Mouse (Mus musculus): ENCODE measurements around the gene 4930539E08Rik.

The 4930539E08Rik gene

GRCm38 (mm10) chr17:28915060-28915628, at the start of gene 4930539E08Rik:
Gene 4930539E08Rik (minus strand): TSS chr17:28915324.
- DNase-seq: no peak

DNA sequence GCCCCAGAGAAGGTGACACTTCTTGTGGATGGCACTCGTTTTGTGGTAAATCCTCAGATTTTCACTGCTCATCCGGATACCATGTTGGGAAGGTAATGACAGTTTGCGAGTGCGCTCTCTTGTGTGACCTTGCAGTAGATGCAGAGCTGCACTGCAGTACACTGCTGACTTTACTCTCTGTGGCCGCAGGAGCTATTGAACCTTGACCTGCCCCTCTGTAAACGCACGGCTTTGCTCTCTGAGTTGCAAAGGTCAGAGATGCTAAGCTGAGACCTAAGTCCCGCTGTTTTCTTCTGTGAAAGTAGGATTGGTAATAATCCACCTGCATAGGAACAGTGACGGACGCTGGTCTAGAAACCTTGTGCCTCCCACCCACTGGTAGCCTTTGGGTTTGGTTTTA, 46.5 kb upstream of the 4930539E08Rik start:
- no peak for DNase-seq

DNA sequence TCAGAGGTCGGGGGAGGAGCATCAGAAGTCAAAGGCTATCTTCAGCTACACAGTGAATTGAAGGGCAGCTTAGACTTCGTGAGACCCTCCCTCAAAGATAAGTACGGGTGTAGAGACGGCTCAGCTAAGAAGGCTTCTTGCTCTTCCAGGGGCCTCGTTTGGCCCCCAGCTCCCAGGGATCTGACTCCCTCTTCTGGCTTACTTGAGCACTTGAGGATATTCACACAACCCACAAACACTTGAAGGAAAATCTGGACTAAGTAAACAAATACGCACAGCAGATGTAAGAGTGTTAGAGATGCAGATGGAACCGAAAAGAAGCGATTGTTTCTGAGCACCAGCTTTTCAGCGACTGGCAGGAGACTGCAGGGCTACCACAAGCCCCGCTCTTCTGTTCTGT, 45.5 kb upstream of the 4930539E08Rik start:
- no peak for DNase-seq

GRCm38 (mm10) chr17:28954416-28954815, 39.3 kb upstream of the 4930539E08Rik start:
- no peak for DNase-seq

GRCm38 (mm10) chr17:28953251-28953650, 38.1 kb upstream of the 4930539E08Rik start:
- DNase-seq: no peak

- DNase-seq: peak; percentile 95
Observed at GRCm38 (mm10) chr17:28951831-28952799, 37.0 kb upstream of the 4930539E08Rik start, which contains the start of gene Kctd20. Gene Kctd20 (plus strand): TSS chr17:28951950.

- DNase-seq: no peak
Observed at GRCm38 (mm10) chr17:28950751-28951150, 35.6 kb upstream of the 4930539E08Rik start.

- DNase-seq: no peak
Observed at GRCm38 (mm10) chr17:28948661-28949060, 33.5 kb upstream of the 4930539E08Rik start.

GRCm38 (mm10) chr17:28947011-28947939, 32.2 kb upstream of the 4930539E08Rik start:
- DNase-seq: no peak

DNA sequence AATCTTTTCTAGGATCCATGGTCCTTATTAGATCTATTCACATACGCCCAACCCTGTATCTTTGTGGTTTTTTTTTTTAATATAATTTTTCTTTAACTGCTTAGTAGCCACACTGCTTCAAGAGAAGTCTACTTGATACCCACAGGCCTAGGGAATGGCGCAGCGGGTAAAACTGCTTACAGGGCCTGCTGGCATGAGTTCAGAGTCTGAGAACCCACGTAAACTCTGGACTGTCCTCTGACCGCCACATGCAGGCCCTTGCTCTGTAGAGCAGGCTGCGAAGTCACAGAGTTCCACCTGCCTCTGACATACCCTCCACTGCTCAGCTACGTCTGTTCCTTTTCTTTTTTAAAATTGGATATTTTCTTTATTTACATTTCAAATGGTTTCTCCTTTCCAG, 29.4 kb upstream of the 4930539E08Rik start:
- DNase-seq: no peak

GRCm38 (mm10) chr17:28943740-28944139, 28.6 kb upstream of the 4930539E08Rik start, which contains the start of gene Pxt1:
Gene Pxt1 (minus strand): TSS chr17:28943840.
- DNase-seq: no peak

DNA sequence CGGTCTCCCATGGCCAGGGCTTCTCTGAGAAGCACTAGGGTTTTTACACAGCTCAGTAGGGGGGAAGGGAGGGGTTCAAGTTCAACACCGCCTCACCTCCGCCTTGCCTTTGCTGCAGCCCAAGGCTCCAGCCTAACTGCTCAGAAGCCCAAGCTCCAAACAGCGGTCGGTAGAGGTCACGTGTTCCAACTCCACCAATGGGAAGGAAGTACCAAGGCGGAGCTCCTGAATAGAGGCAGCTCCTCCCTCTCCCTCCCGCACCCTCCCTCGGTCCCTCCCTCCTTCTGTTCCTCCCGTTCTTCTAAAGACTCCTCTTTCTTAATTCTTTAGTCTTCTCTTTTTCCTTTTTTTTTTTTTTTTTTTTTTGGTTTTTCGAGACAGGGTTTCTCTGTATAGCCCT, 27.0 kb upstream of the 4930539E08Rik start:
- no peak for DNase-seq

- DNase-seq: no peak
Observed at GRCm38 (mm10) chr17:28940776-28941555, 25.8 kb upstream of the 4930539E08Rik start.

- peak; percentile 16 for DNase-seq
Observed at GRCm38 (mm10) chr17:28936622-28937345, 21.7 kb upstream of the 4930539E08Rik start.

GRCm38 (mm10) chr17:28936133-28936532, 21.0 kb upstream of the 4930539E08Rik start:
- no peak for DNase-seq

- no peak for DNase-seq
Observed at GRCm38 (mm10) chr17:28934120-28934916, 19.2 kb upstream of the 4930539E08Rik start.

DNA sequence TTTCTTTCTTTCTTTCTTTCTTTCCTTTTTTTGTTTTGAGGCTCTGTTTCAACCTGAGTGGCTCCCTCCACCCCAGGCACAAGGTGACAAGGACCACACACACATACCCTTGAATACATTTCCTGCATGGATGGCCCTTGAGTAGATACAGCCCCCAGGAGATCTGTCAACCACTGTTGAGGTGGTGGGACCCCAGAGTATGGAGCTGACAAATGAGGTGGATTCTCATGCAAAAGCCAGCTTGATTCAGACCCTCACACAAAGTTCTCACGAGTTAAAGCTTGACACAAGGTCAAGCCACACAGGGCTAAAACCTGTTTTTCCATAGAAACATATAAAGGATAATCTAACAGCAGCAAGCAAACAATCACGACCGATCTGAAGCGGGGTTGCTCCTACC, 17.1 kb upstream of the 4930539E08Rik start:
- no peak for DNase-seq

- DNase-seq: no peak
Observed at GRCm38 (mm10) chr17:28931436-28932211, 16.5 kb upstream of the 4930539E08Rik start.

DNA sequence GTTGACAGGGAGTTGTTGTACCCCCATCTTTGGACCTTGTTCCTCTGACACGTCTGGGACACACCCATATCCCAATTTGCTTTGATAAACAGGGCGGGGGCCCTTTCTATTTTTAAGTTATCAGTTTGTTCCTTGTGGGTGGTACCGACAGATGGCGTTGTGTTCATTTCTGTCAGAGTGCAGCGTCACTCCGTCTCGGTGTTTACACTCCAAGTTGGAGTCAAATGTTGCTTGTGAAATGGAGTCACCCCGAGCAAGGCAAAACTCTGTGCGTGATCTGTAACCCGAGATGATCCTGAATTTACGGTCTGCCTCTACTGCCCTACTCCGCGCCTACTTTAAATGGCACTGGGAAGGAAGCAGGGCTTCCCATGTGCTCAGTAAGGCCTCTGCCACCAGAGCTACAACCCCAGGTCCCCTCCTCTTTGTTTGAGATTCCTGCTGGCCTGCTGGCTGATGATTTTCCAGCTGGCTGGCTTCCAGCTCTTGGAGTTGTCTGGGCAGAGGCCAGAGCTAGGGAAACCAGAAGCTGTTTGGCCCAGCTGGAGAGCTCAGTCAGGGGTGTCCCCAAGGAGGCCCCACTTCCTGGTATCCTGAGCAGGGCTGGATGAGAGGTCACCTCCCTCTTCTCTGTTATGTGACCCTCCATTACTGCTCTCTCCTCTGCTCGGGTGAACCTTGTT, 15.4 kb upstream of the 4930539E08Rik start:
- DNase-seq: peak; percentile 34
